Mouse (Mus musculus) bone marrow macrophage, adult 2 months (primary cell): ENCODE results near the gene Nktr. TPM values are rescaled to one million over a fixed set of nuclear protein-coding genes. Genes with fewer than 3 reads are reported as not detected.

ENCODE experiments used
- H3K27ac ChIP-seq: 2 replicates; pipeline ENCODE4 v1.5.1; 2012; ENCODE audit warnings: low read depth, low read length; ENCODE audit not compliant: insufficient read depth
- H3K4me1 ChIP-seq: 2 replicates; pipeline ENCODE4 v1.6.1; 2012; ENCODE audit warnings: low read length; ENCODE audit not compliant: control insufficient read depth, insufficient read depth
- H3K4me3 ChIP-seq: 2 replicates; pipeline ENCODE4 v1.5.1; 2012; ENCODE audit warnings: mild to moderate bottlenecking, low read length, moderate library complexity; ENCODE audit not compliant: insufficient read depth
- CTCF ChIP-seq: IDR thresholded peaks from 2 replicates; pipeline ENCODE4 v1.5.1; 2012; ENCODE audit warnings: low read depth, mild to moderate bottlenecking, low read length, moderate library complexity
- POLR2A ChIP-seq: IDR thresholded peaks from 2 replicates; pipeline ENCODE4 v1.6.1; 2012; ENCODE audit warnings: mild to moderate bottlenecking, low read depth, low read length, borderline replicate concordance
- polyA plus RNA-seq: library from polyadenylated mRNA; stranded (reverse); fragments of >200 nt; gene quantifications from 2 replicates; pipeline ENCODE4 v1.2.4, GENCODE M21; 2012; ENCODE audit not compliant: missing spikeins, insufficient read depth, insufficient read length

The Nktr gene
- 109 and 111 TPM in 2 replicates for polyA plus RNA-seq

- H3K4me3 ChIP-seq = peak within 1 kb of the TSS; percentile 96
- no peak; the same call in 1 of the 2 replicates for TF ChIP-seq POLR2A
- TF ChIP-seq CTCF = no peak
- peak within 1 kb of the TSS; percentile 84 for H3K27ac ChIP-seq
- H3K4me1 ChIP-seq = peaks cover 10% of the 10 kb centered on the region
Measured at GRCm38 (mm10) chr9:121718792-121719318, at the start of gene Nktr. TSS of gene Nktr (plus strand) at chr9:121719169.

GRCm38 (mm10) chr9:121669348-121669791 is 49.6 kb upstream of the Nktr start:
- TF ChIP-seq CTCF (peak; percentile 31; the same call in 1 of the 2 replicates), POLR2A (no peak)
- Histone ChIP-seq H3K4me3 (peak overlapping the region; percentile 40), H3K4me1 (peaks cover 20% of the 10 kb centered on the region), H3K27ac (no peak overlapping the region)

GRCm38 (mm10) chr9:121671300-121671699 is 47.7 kb upstream of the Nktr start:
- Histone ChIP-seq H3K27ac (no peak overlapping the region), H3K4me1 (peaks cover 34% of the 10 kb centered on the region), H3K4me3 (no peak overlapping the region)
- TF ChIP-seq CTCF (peak; percentile 36), POLR2A (no peak)

GRCm38 (mm10) chr9:121672311-121672710 is 46.7 kb upstream of the Nktr start:
- no peak overlapping the region for H3K27ac ChIP-seq
- no peak for TF ChIP-seq CTCF
- no peak for TF ChIP-seq POLR2A
- peaks cover 43% of the 10 kb centered on the region for H3K4me1 ChIP-seq
- no peak overlapping the region for H3K4me3 ChIP-seq

DNA sequence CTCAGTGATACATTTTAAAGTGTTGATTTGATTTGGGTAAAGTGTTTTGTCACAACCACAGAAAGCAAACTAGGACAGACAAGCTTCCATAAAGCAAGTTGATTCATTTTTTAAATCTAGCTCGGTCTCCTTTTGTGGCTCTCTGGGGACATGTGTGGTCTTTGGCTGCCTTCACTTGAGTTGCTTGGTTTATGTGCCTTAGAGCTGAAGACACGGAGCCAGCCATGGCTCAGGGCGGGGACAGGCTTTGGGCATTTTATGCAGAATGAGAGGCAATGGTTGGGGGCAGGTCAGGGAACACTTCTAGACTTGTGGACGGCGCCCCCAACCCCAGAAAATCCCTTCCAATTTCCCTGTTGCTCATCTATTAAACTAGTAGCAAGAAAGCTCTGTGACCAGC is 45.3 kb upstream of the Nktr start:
- Histone ChIP-seq H3K4me1 (peaks cover 42% of the 10 kb centered on the region), H3K4me3 (no peak overlapping the region), H3K27ac (no peak overlapping the region)
- TF ChIP-seq CTCF (no peak), POLR2A (no peak)

DNA sequence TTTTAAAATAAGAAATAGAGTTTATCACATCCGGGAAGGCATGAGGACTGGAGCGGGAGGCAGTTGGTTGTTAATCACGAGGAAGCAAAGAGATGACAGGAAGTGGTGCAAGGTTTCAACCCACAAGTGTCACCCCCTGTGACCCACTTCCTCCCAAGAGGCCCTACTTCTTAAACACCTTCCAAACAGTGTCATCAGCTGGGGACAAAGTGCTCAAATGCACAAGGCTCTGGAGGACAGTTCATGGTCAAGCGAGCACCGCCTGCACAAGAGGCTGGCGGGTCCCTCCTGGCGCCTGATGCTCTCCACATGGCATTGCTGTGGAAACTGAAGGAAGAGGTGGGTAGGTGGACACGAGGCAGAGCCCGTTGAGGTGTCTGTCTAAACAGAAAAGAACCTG is 44.0 kb upstream of the Nktr start:
- TF ChIP-seq POLR2A (no peak), CTCF (no peak)
- H3K4me1 ChIP-seq = peaks cover 34% of the 10 kb centered on the region
- peak overlapping the region; percentile 23; the same call in 1 of the 2 replicates for H3K4me3 ChIP-seq
- peak overlapping the region; percentile 79 for H3K27ac ChIP-seq

DNA sequence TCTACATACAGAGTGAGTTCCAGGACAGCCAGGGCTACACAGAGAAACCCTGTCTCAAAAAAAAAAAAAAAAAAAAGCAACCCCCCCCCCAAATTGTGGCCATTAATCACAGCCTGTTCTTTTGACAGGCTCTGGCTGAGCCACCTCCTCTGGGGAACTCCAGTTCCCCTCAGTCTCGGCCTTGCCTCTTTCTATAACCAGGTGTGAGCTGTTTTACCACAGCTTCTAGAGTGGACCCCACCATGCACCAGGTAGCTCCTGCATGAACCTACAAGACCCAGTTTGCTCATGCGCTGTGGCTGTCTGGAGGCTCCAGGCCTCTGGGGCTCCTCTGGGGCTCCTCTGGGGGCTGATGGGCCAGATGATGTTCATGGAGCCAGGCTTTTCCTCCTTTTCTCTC is 43.4 kb upstream of the Nktr start:
- H3K4me1 ChIP-seq = peaks cover 34% of the 10 kb centered on the region
- no peak overlapping the region for H3K4me3 ChIP-seq
- TF ChIP-seq CTCF (no peak), POLR2A (no peak)
- H3K27ac ChIP-seq = 0 out of 2 replicates have a peak overlapping the region, but pooled peaks have one; percentile 79

GRCm38 (mm10) chr9:121677069-121677468 is 41.9 kb upstream of the Nktr start:
- Histone ChIP-seq H3K4me1 (peaks cover 34% of the 10 kb centered on the region), H3K4me3 (no peak overlapping the region), H3K27ac (peak overlapping the region; percentile 30; the same call in 1 of the 2 replicates)

DNA sequence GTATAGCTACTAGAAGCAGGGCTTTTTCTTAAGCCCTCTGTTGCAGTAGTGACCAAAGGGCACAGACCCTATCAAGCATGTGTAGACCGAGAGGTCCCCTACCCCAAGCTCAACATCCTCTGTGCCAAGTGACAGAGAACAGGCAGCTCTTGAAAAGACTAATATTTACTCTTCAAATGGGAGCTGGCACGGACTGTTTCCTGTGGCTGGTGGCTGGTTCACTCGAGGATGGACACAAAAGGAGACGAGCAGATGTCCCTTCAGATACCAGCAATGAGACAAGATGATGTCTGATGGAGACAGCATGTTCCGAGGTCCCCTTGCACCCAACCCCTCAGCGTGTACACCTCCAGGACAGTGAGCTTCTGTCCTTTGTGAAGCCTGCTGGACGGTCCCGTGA is 41.5 kb upstream of the Nktr start:
- Histone ChIP-seq H3K4me1 (peaks cover 31% of the 10 kb centered on the region), H3K27ac (0 out of 2 replicates have a peak overlapping the region, but pooled peaks have one; percentile 10)
- no peak for TF ChIP-seq CTCF
- no peak for TF ChIP-seq POLR2A

More at GRCm38 (mm10) chr9:121677069-121677468, 41.9 kb upstream of the Nktr start:
- TF ChIP-seq CTCF = no peak
- TF ChIP-seq POLR2A = no peak

GRCm38 (mm10) chr9:121679549-121679948 is 39.4 kb upstream of the Nktr start:
- Histone ChIP-seq H3K27ac (no peak overlapping the region), H3K4me1 (peaks cover 26% of the 10 kb centered on the region), H3K4me3 (no peak overlapping the region)
- TF ChIP-seq CTCF = peak; percentile 91
- TF ChIP-seq POLR2A = no peak

More for the DNA sequence above, 41.5 kb upstream of the Nktr start:
- no peak overlapping the region for H3K4me3 ChIP-seq

DNA sequence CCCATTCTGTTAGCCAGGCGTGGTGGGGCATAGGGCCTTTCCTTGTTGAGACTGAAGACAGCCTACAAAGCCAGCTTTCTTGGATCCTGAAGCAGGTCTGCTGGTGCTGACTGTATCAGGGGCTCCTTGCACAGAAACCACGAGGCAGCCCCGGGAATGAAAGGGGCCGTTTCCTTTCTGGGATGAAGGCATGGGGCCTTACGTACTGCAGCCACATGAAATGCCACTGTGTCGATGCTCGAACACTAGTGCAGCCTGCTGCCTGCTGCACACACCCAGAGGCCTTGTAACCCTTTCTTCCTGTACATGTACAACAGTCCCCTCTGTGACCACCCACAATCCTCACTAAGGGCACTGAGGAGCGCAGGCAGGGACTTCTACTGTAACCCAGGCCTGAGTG is 37.8 kb upstream of the Nktr start:
- no peak for TF ChIP-seq CTCF
- no peak for TF ChIP-seq POLR2A
- Histone ChIP-seq H3K4me1 (peaks cover 17% of the 10 kb centered on the region), H3K4me3 (no peak overlapping the region), H3K27ac (no peak overlapping the region)
